Mouse (Mus musculus) myocyte (in vitro differentiated cells): ENCODE measurements around the gene Rgl1.

Source experiments
- CEBPB ChIP-seq: IDR thresholded peaks from 2 replicates; pipeline ENCODE4 v1.6.1; 2011; ENCODE audit warnings: mild to moderate bottlenecking, moderate library complexity; ENCODE audit not compliant: poor library complexity, insufficient read depth, severe bottlenecking
- E2F4 ChIP-seq: IDR thresholded peaks from one replicate; pipeline ENCODE4 v1.6.1; 2011; ENCODE audit warnings: mild to moderate bottlenecking, control low read depth, moderate library complexity; ENCODE audit not compliant: insufficient read depth
- MYOG ChIP-seq, 3 experiments: IDR thresholded peaks; one replicate each; pipeline ENCODE4 v1.6.1; 2011; ENCODE audit warnings: control low read depth in 2 of 3, low read depth in 2 of 3, mild to moderate bottlenecking in 2 of 3; ENCODE audit not compliant: insufficient read length in 2 of 3, control insufficient read depth in 1 of 3, insufficient read depth in 1 of 3
- POLR2A ChIP-seq: IDR thresholded peaks from one replicate; pipeline ENCODE4 v1.6.1; 2011; ENCODE audit warnings: low read depth, mild to moderate bottlenecking, control low read depth, moderate library complexity; ENCODE audit not compliant: insufficient read length
- POLR2AphosphoS2 ChIP-seq: IDR thresholded peaks from one replicate; pipeline ENCODE4 v1.6.1; 2011; ENCODE audit warnings: low read depth, control low read depth; ENCODE audit not compliant: insufficient read length
- SRF ChIP-seq: IDR thresholded peaks from one replicate; pipeline ENCODE4 v1.6.1; 2011; ENCODE audit warnings: low read depth; ENCODE audit not compliant: control insufficient read depth, insufficient read length
- USF1 ChIP-seq: IDR thresholded peaks from one replicate; pipeline ENCODE4 v1.6.1; 2011; ENCODE audit warnings: low read depth, mild to moderate bottlenecking, control low read depth, moderate library complexity

- TF ChIP-seq USF1: no peak
- no peak for TF ChIP-seq E2F4
- no peak for TF ChIP-seq CEBPB
- no peak for TF ChIP-seq SRF
- TF ChIP-seq POLR2AphosphoS2: no peak
- TF ChIP-seq POLR2A: no peak
- no peak for TF ChIP-seq MYOG (IDR thresholded peaks at IDR 0.05; ENCODE audit: control insufficient read depth in 1 of 3, insufficient read depth in 1 of 3, insufficient read length in 2 of 3, low read depth in 2 of 3)
Observed at GRCm38 (mm10) chr1:152570681-152571080, 195.5 kb downstream of the Rgl1 start.
